Mouse (Mus musculus) small intestine, adult 2 months (tissue): Measurements from ENCODE around the gene Hist1h3g. TPM values are rescaled to one million over a fixed set of nuclear protein-coding genes. Genes with fewer than 3 reads are reported as not detected.
"Not testable (repeated sequence)": the region's sequence is repeated elsewhere in the genome, so short reads cannot be mapped to it uniquely, and the experiment has no call there.

Experiments
- H3K27ac ChIP-seq: fragments of 200-500 bp; 2 replicates; pipeline ENCODE4 v1.5.1; 2012; ENCODE audit warnings: low read depth, low read length, control low read depth, inconsistent platforms; ENCODE audit not compliant: insufficient read depth
- H3K27me3 ChIP-seq: fragments of 200-500 bp; 2 replicates; pipeline ENCODE4 v1.6.1; 2012; ENCODE audit warnings: mild to moderate bottlenecking, moderate library complexity, low read length, inconsistent platforms; ENCODE audit not compliant: control insufficient read depth, insufficient read depth
- H3K36me3 ChIP-seq: fragments of 200-500 bp; 2 replicates; pipeline ENCODE4 v1.6.1; 2012; ENCODE audit warnings: mild to moderate bottlenecking, low read length, control low read depth, inconsistent platforms; ENCODE audit not compliant: control insufficient read depth, insufficient read depth
- H3K4me1 ChIP-seq: fragments of 200-500 bp; 2 replicates; pipeline ENCODE4 v1.6.1; 2012; ENCODE audit warnings: low read length, inconsistent platforms, mixed read lengths; ENCODE audit not compliant: control insufficient read depth, insufficient read depth, insufficient read length
- H3K4me3 ChIP-seq: fragments of 200-500 bp; 2 replicates; pipeline ENCODE4 v1.5.1; 2012; ENCODE audit warnings: low read depth, mild to moderate bottlenecking, control low read depth, inconsistent platforms, low read length, moderate library complexity
- CTCF ChIP-seq: fragments of 200-500 bp; IDR thresholded peaks from 2 replicates; pipeline ENCODE4 v1.5.1; 2012; ENCODE audit warnings: low read depth, mild to moderate bottlenecking, control low read depth, inconsistent platforms, low read length, moderate library complexity, mixed read lengths; ENCODE audit not compliant: insufficient replicate concordance, insufficient read length; ENCODE audit errors: extremely low read depth
- POLR2A ChIP-seq: fragments of 200-500 bp; IDR thresholded peaks from 2 replicates; pipeline ENCODE4 v1.6.1; 2012; ENCODE audit warnings: low read depth, mild to moderate bottlenecking, control low read depth, inconsistent platforms, low read length, moderate library complexity
- WGBS: fragments of 180-500 bp; shearing (Covaris S2); methylation state at CpG from one replicate; pipeline ENCODE4 v1.1.7; 2018; 5-methylcytosine and 5-hydroxymethylcytosine counted together
- polyA plus RNA-seq: library from polyadenylated mRNA; depleted of rRNA; stranded (reverse); fragments of >200 nt; gene quantifications from 2 replicates; pipeline ENCODE4 v1.2.3, GENCODE M21; 2012

Hist1h3g gene
- polyA plus RNA-seq, 1 experiment, result 65.8 TPM

GRCm38 (mm10) chr13:23562699-23563462 is 27.7 kb downstream of the Hist1h3g start:
- no peaks in the 10 kb centered on the region for H3K36me3 ChIP-seq
- no peak for TF ChIP-seq POLR2A
- H3K4me3 ChIP-seq, result peak overlapping the region; percentile 39

GRCm38 (mm10) chr13:23564482-23564881 is 29.3 kb downstream of the Hist1h3g start:
- H3K4me1 ChIP-seq, result peaks cover 2% of the 10 kb centered on the region; the same call in 1 of the 2 replicates
- H3K4me3 ChIP-seq, result no peak overlapping the region
- TF ChIP-seq POLR2A (no peak), CTCF (no peak)
- no peaks in the 10 kb centered on the region for H3K36me3 ChIP-seq
- H3K27me3 ChIP-seq, result no peaks in the 10 kb centered on the region
- no peak overlapping the region for H3K27ac ChIP-seq
- WGBS, result 69% methylated on average over 2 of the region's 2 CpGs

More at GRCm38 (mm10) chr13:23562699-23563462, 27.7 kb downstream of the Hist1h3g start:
- under 1% methylated on average over 18 of the region's 18 CpGs for WGBS
- Histone ChIP-seq H3K27me3 (no peaks in the 10 kb centered on the region), H3K27ac (peak overlapping the region; percentile 93), H3K4me1 (peaks cover 2% of the 10 kb centered on the region; the same call in 1 of the 2 replicates)

GRCm38 (mm10) chr13:23570261-23571021 is 35.2 kb downstream of the Hist1h3g start:
- not testable (repeated sequence) for H3K27me3 ChIP-seq

GRCm38 (mm10) chr13:23571022-23571503 is 35.8 kb downstream of the Hist1h3g start, which contains the start of the genes Hist1h2ae and Hist1h2bg:
TSS of gene Hist1h2ae (minus strand) at chr13:23571220.
TSS of gene Hist1h2bg (plus strand) at chr13:23571396.
- no peaks in the 10 kb centered on the region for H3K36me3 ChIP-seq
- H3K27me3 ChIP-seq, result no peaks in the 10 kb centered on the region
- 0% methylated on average over 18 of the region's 18 CpGs for WGBS
- peak within 1 kb of the TSS; percentile 90 for H3K27ac ChIP-seq
- H3K4me1 ChIP-seq, result no peaks in the 10 kb centered on the region
- peak within 1 kb of the TSS; percentile 69 for H3K4me3 ChIP-seq
- TF ChIP-seq POLR2A, result no peak; the same call in 1 of the 2 replicates

More at GRCm38 (mm10) chr13:23570261-23571021, 35.2 kb downstream of the Hist1h3g start:
- not testable (repeated sequence) for H3K36me3 ChIP-seq, H3K4me1 ChIP-seq
- under 1% methylated on average over 28 of the region's 41 CpGs for WGBS
- peak overlapping the region; percentile 69 for H3K4me3 ChIP-seq
- H3K27ac ChIP-seq, result peak overlapping the region; percentile 85

- under 1% methylated on average over 19 of the region's 34 CpGs for WGBS
- H3K4me1 ChIP-seq, H3K36me3 ChIP-seq, H3K27me3 ChIP-seq: not testable (repeated sequence)
- Histone ChIP-seq H3K4me3 (peak overlapping the region; percentile 64), H3K27ac (peak overlapping the region; percentile 90)
Observed at GRCm38 (mm10) chr13:23571504-23572217, 36.4 kb downstream of the Hist1h3g start.

- WGBS, result 20% methylated on average over 2 of the region's 2 CpGs
- no peaks in the 10 kb centered on the region for H3K4me1 ChIP-seq
- H3K27me3 ChIP-seq, result no peaks in the 10 kb centered on the region
- H3K36me3 ChIP-seq, result no peaks in the 10 kb centered on the region
- H3K27ac ChIP-seq, result no peak overlapping the region; the same call in 1 of the 2 replicates
- TF ChIP-seq CTCF, result no peak
- no peak for TF ChIP-seq POLR2A
- no peak overlapping the region for H3K4me3 ChIP-seq
Observed at GRCm38 (mm10) chr13:23572218-23573033, 37.2 kb downstream of the Hist1h3g start.

- H3K4me1 ChIP-seq, H3K36me3 ChIP-seq, H3K27me3 ChIP-seq: not testable (repeated sequence)
- 5% methylated on average over 20 of the region's 20 CpGs for WGBS
- Histone ChIP-seq H3K27ac (peak overlapping the region; percentile 89), H3K4me3 (peak overlapping the region; percentile 65)
Observed at GRCm38 (mm10) chr13:23573034-23573897, 38.0 kb downstream of the Hist1h3g start.

GRCm38 (mm10) chr13:23573898-23574524 is 38.8 kb downstream of the Hist1h3g start, which contains the start of the genes Hist1h2bf and Hist1h2ad:
TSS of gene Hist1h2bf (minus strand) at chr13:23574196.
TSS of gene Hist1h2ad (plus strand) at chr13:23574381.
- under 1% methylated on average over 42 of the region's 42 CpGs for WGBS
- H3K4me1 ChIP-seq, H3K36me3 ChIP-seq, H3K27me3 ChIP-seq: not testable (repeated sequence)
- peak within 1 kb of the TSS; percentile 89 for H3K27ac ChIP-seq
- H3K4me3 ChIP-seq, result peak within 1 kb of the TSS; percentile 65
